ENCODE assay signal across 7 mouse cellular contexts in the genomic region with DNA sequence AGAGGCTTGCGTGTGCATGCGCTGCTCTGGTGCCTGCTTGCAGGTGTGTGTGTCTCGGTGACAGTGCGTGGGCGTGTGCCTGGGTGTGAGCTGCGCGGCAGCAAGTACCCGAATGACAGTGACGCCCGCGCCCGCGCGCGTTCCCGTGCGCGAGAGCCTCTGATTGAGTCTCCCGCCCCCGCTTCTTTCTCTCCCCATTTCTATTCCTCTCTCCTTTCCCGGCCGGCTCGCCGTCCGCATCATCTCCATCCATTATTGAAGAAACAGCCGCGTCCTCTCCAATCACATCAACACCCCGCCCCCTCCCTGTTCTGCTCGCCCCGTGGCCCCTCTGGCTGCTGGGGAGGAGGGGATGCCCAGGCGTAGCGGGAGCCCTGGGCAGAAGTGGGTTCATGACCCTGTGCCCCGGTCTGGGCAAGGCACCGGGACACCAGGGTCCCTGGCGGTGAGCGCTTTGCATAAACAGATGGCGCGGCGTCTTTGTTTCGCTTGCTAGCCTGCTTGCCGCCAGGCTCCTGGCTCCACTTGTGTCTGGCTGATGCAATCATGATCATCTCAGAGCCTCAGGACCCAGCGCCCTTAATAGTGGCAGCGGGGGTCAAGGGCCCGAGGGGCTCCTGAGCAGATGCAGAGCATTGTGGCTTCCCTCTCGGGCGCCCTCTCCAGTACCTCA. TPM values are rescaled to one million over a fixed set of nuclear protein-coding genes. Genes with fewer than 3 reads are reported as not detected.
DNase-seq lines count a peak whose midpoint lies in the region; ATAC-seq lines count a peak whose summit lies in the region.

No protein-coding gene starts in this region.

- H3K9ac ChIP-seq in stomach, embryonic 14.5 days (replicated peaks; ENCODE audit: low read depth, low read length): no peak overlapping the region; the same call in 1 of the 2 replicates

- H3K27ac ChIP-seq in stomach, embryonic 14.5 days (ENCODE audit: low read length): no peak overlapping the region

- under 1% methylated on average over 45 of the region's 46 CpGs for WGBS in stomach, embryonic 14.5 days

- H3K4me1 ChIP-seq in stomach, embryonic 14.5 days (ENCODE audit: control insufficient read depth, insufficient read depth, low read length): peaks cover 26% of the 10 kb centered on the region; the same call in 1 of the 2 replicates

- peaks cover 32% of the 10 kb centered on the region for H3K27me3 ChIP-seq in stomach, embryonic 14.5 days (ENCODE audit: control insufficient read depth, insufficient read depth, low read length)

- H3K36me3 ChIP-seq in stomach, embryonic 14.5 days (ENCODE audit: control insufficient read depth, insufficient read depth, low read length): no peaks in the 10 kb centered on the region

- ATAC-seq in CD4-positive, CD25-positive, alpha-beta regulatory T cell, adult 4 months: peak; percentile 19
- peak; percentile 10; the same call in 1 of the 2 replicates for ATAC-seq in granulocyte monocyte progenitor cell, adult 5-6 weeks (replicated peaks; ENCODE audit: poor library complexity, severe bottlenecking)
- no peak for ATAC-seq in stomach, embryonic 14.5 days (ENCODE audit: insufficient number of reproducible peaks, insufficient read depth, low FRiP score, low read depth)

- H3K9me3 ChIP-seq in stomach, embryonic 14.5 days (ENCODE audit: control insufficient read depth, low read depth, low read length): no peaks in the 10 kb centered on the region

- peak overlapping the region; percentile 31 for H3K4me3 ChIP-seq in stomach, embryonic 14.5 days (ENCODE audit: low read depth, low read length)

- peak; percentile 93 for DNase-seq in A20 (ENCODE audit: low read depth, low spot score)
- peak; percentile 91 for DNase-seq in cerebellum, postnatal 14 days
- peak; percentile 68 to 74 for DNase-seq in layer of hippocampus, postnatal 25 days (ENCODE audit: extremely low spot score in 1 of 2, low spot score in 1 of 2)
- peak; percentile 29 for DNase-seq in lung, postnatal 36 days

- H3K4me2 ChIP-seq in stomach, embryonic 14.5 days (replicated peaks; ENCODE audit: low read depth, low read length): peak overlapping the region; percentile 64

RNA-seq across cellular contexts. Expression of gene Ndufa4l2, which starts 3.0 kb away (rescaled TPM):
- polyA plus RNA-seq in CD4-positive, CD25-positive, alpha-beta regulatory T cell, adult 4 months (2017; shearing (Covaris generic)): not detected
- 1.2 TPM in 1 of 2 replicates, not detected in the other for total RNA-seq in granulocyte monocyte progenitor cell, adult 5-6 weeks (2014; fragmentation: Nextera tagmentation)
- total RNA-seq in granulocyte monocyte progenitor cell, adult 5-6 weeks (2017): not detected in 2 replicates
- 1 to 10 TPM; 4.1 to 6.7 TPM for total RNA-seq in layer of hippocampus, postnatal 25 days (2021)
- 81.3 and 84.3 TPM in 2 replicates for polyA plus RNA-seq in stomach, embryonic 14.5 days (2014; fragmentation: Nextera tagmentation; extraction: Ambion mirVana)

RNA-seq across cellular contexts. Expression of gene Stac3, which starts 10.3 kb away (rescaled TPM):
- 1 to 10 TPM; 1.0 to 1.2 TPM for polyA plus RNA-seq in CD4-positive, CD25-positive, alpha-beta regulatory T cell, adult 4 months (2017; shearing (Covaris generic))
- total RNA-seq in granulocyte monocyte progenitor cell, adult 5-6 weeks (2014; fragmentation: Nextera tagmentation): 0.90 TPM in 1 of 2 replicates, not detected in the other
- 0.13 and 0.26 TPM in 2 replicates for total RNA-seq in granulocyte monocyte progenitor cell, adult 5-6 weeks (2017)
- 1 to 10 TPM; 2.4 to 4.6 TPM for total RNA-seq in layer of hippocampus, postnatal 25 days (2021)
- 0.32 and 0.48 TPM in 2 replicates for polyA plus RNA-seq in stomach, embryonic 14.5 days (2014; fragmentation: Nextera tagmentation; extraction: Ambion mirVana)

RNA-seq across cellular contexts. Expression of gene Shmt2, which starts 10.5 kb away (rescaled TPM):
- polyA plus RNA-seq in CD4-positive, CD25-positive, alpha-beta regulatory T cell, adult 4 months (2017; shearing (Covaris generic)): 10 to 100 TPM; 55.4 to 78.3 TPM
- total RNA-seq in granulocyte monocyte progenitor cell, adult 5-6 weeks (2014; fragmentation: Nextera tagmentation): 126 and 187 TPM in 2 replicates
- 102 and 103 TPM in 2 replicates for total RNA-seq in granulocyte monocyte progenitor cell, adult 5-6 weeks (2017)
- 10 to 100 TPM; 29.5 to 31.8 TPM for total RNA-seq in layer of hippocampus, postnatal 25 days (2021)
- polyA plus RNA-seq in stomach, embryonic 14.5 days (2014; fragmentation: Nextera tagmentation; extraction: Ambion mirVana): 107 and 121 TPM in 2 replicates

RNA-seq across cellular contexts. Expression of gene Nxph4, which starts 22.6 kb away (rescaled TPM):
- polyA plus RNA-seq in CD4-positive, CD25-positive, alpha-beta regulatory T cell, adult 4 months (2017; shearing (Covaris generic)): not detected
- not detected in 2 replicates for total RNA-seq in granulocyte monocyte progenitor cell, adult 5-6 weeks (2014; fragmentation: Nextera tagmentation)
- total RNA-seq in granulocyte monocyte progenitor cell, adult 5-6 weeks (2017): not detected in 2 replicates
- total RNA-seq in layer of hippocampus, postnatal 25 days (2021): 1 to 10 TPM; 1.9 to 2.1 TPM
- 3.8 and 4.8 TPM in 2 replicates for polyA plus RNA-seq in stomach, embryonic 14.5 days (2014; fragmentation: Nextera tagmentation; extraction: Ambion mirVana)

Comparison
In these comparisons a context has a peak if more than half of its experiments do, and no peak if none do; other contexts are left out.
1. DNase-seq: peak in every context shown above with its lines; median percentile 93 in A20; 91 in cerebellum, postnatal 14 days; 71 in layer of hippocampus, postnatal 25 days; 29 in lung, postnatal 36 days.